Comparison of ENCODE assay signal across 10 mouse cellular contexts in genomic region chr10:5841369-5841768, GRCm38 (mm10). TPM values are rescaled to one million over a fixed set of nuclear protein-coding genes. Genes with fewer than 3 reads are reported as not detected.
DNase-seq lines count a peak whose midpoint lies in the region; ATAC-seq and TF ChIP-seq lines count a peak whose summit lies in the region.
"Had no signal": no experiment of that assay in that cellular context is flagged by ENCODE, and none has a peak within 500 bp of the region (broad histone marks: within the 10 kb centered on the region; RNA-seq: fewer than 3 reads in every experiment).

No protein-coding gene starts in this region.

- no peaks in the 10 kb centered on the region for H3K27me3 ChIP-seq in heart, postnatal 0 days (ENCODE audit: control insufficient read depth, insufficient read depth, low read length)
- no peaks in the 10 kb centered on the region for H3K27me3 ChIP-seq in lung, embryonic 14.5 days (ENCODE audit: insufficient read depth, low read length)
- no peaks in the 10 kb centered on the region for H3K27me3 ChIP-seq in splenic B cell, adult 2 months (ENCODE audit: control insufficient read depth, insufficient read depth, low read length, poor library complexity, severe bottlenecking)
- H3K27me3 ChIP-seq: embryonic facial prominence, embryonic 12.5 days; liver, embryonic 13.5 days had no signal

- peak; percentile 53 for TF ChIP-seq CTCF in gastrocnemius, adult 2 months (IDR thresholded peaks at IDR 0.05)
- peak; percentile 59 for TF ChIP-seq CTCF in heart, postnatal 0 days (IDR thresholded peaks at IDR 0.05; ENCODE audit: low read depth)
- TF ChIP-seq CTCF in lung, embryonic 14.5 days (IDR thresholded peaks at IDR 0.05; ENCODE audit: low read depth) = peak; percentile 66

- no peaks in the 10 kb centered on the region for H3K9me3 ChIP-seq in heart, postnatal 0 days (replicated peaks; ENCODE audit: control insufficient read depth, low read length)
- no peaks in the 10 kb centered on the region for H3K9me3 ChIP-seq in lung, embryonic 14.5 days (ENCODE audit: low read depth, low read length)
- H3K9me3 ChIP-seq: embryonic facial prominence, embryonic 12.5 days; liver, embryonic 13.5 days had no signal

- WGBS in heart, postnatal 0 days = 69% methylated on average over 4 of the region's 4 CpGs
- 74% methylated on average over 4 of the region's 4 CpGs for WGBS in lung, embryonic 14.5 days

- no peaks in the 10 kb centered on the region for H3K4me1 ChIP-seq in heart, postnatal 0 days (ENCODE audit: control insufficient read depth, insufficient read depth)
- no peaks in the 10 kb centered on the region for H3K4me1 ChIP-seq in lung, embryonic 14.5 days (ENCODE audit: insufficient read depth)
- H3K4me1 ChIP-seq: embryonic facial prominence, embryonic 12.5 days; liver, embryonic 13.5 days had no signal

- no peaks in the 10 kb centered on the region for H3K36me3 ChIP-seq in heart, postnatal 0 days (replicated peaks; ENCODE audit: control insufficient read depth, insufficient read depth, low read length)
- no peaks in the 10 kb centered on the region for H3K36me3 ChIP-seq in lung, embryonic 14.5 days (ENCODE audit: insufficient read depth)
- H3K36me3 ChIP-seq in splenic B cell, adult 2 months (ENCODE audit: control insufficient read depth, insufficient read depth, low read length, poor library complexity, severe bottlenecking) = no peaks in the 10 kb centered on the region
- H3K36me3 ChIP-seq: embryonic facial prominence, embryonic 12.5 days; liver, embryonic 13.5 days had no signal

- intact Hi-C loops in gastrocnemius, adult 2 months (cut with DNase I) = loop anchor here (5.0 kb wide), 1 partner anchor 39 kb away; no protein-coding TSS in a partner anchor
- intact Hi-C loops in gastrocnemius, postnatal 36 days (cut with DNase I) = loop anchor here (5.0 to 10.0 kb wide), 2 partner anchors 39 to 237 kb away; no protein-coding TSS in a partner anchor

- H3K4me3 ChIP-seq in gastrocnemius, adult 2 months = no peak overlapping the region
- no peak overlapping the region for H3K4me3 ChIP-seq in heart, postnatal 0 days (ENCODE audit: low read depth, low read length)
- H3K4me3 ChIP-seq in lung, embryonic 14.5 days (ENCODE audit: low read depth, low read length) = no peak overlapping the region
- H3K4me3 ChIP-seq: embryonic facial prominence, embryonic 12.5 days; liver, embryonic 13.5 days had no signal

- H3K4me2 ChIP-seq in heart, postnatal 0 days (ENCODE audit: low read depth, low read length) = no peak overlapping the region
- no peak overlapping the region for H3K4me2 ChIP-seq in lung, embryonic 14.5 days
- H3K4me2 ChIP-seq: embryonic facial prominence, embryonic 12.5 days; liver, embryonic 13.5 days had no signal

- TF ChIP-seq EP300 in heart, postnatal 0 days (IDR thresholded peaks at IDR 0.05; ENCODE audit: low read depth) = no peak

- H3K9ac ChIP-seq in heart, postnatal 0 days (replicated peaks; ENCODE audit: low read depth, low read length) = no peak overlapping the region
- no peak overlapping the region for H3K9ac ChIP-seq in lung, embryonic 14.5 days
- H3K9ac ChIP-seq: embryonic facial prominence, embryonic 12.5 days; liver, embryonic 13.5 days had no signal

- no peak for ATAC-seq in heart, postnatal 0 days (ENCODE audit: insufficient read depth, low read depth)
- no peak for ATAC-seq in lung, embryonic 14.5 days (ENCODE audit: insufficient read depth)

- DNase-seq in gastrocnemius, adult 2 months = peak; percentile 34
- no peak for DNase-seq in gastrocnemius, postnatal 36 days
- peak; percentile 5 for DNase-seq in ovary, postnatal 36 days (ENCODE audit: low spot score)
- DNase-seq in ovary, postnatal 10 days (ENCODE audit: low spot score) = no peak
- peak; percentile 60 for DNase-seq in adrenal gland, postnatal 14 days
- peak; percentile 24 for DNase-seq in heart, postnatal 0 days (ENCODE audit: low spot score)
- DNase-seq in lung, embryonic 14.5 days = peak; percentile 87
- peak; percentile 88 for DNase-seq in splenic B cell, adult 2 months (ENCODE audit: low read depth, low spot score)
- DNase-seq: liver, embryonic 13.5 days had no signal

- no peak overlapping the region for H3K27ac ChIP-seq in gastrocnemius, adult 2 months
- H3K27ac ChIP-seq in heart, postnatal 0 days (ENCODE audit: low read depth) = no peak overlapping the region
- no peak overlapping the region for H3K27ac ChIP-seq in lung, embryonic 14.5 days (ENCODE audit: low read depth)
- H3K27ac ChIP-seq: embryonic facial prominence, embryonic 12.5 days; liver, embryonic 13.5 days had no signal

RNA-seq across cellular contexts. Expression of gene Mtrf1l, which starts 17.7 kb away (rescaled TPM):
- total RNA-seq in gastrocnemius, adult 2 months (2021) = 1 to 10 TPM; 6.1 to 9.9 TPM
- 1 to 10 TPM; 4.0 to 7.0 TPM for total RNA-seq in gastrocnemius, postnatal 36 days (2021)
- total RNA-seq in adrenal gland, postnatal 14 days (2021) = 11.9 and 13.5 TPM in 2 replicates
- 12.9 and 15.6 TPM in 2 replicates for total RNA-seq in heart, postnatal 0 days (2014; rRNA removed; ENCODE audit: low replicate concordance)
- polyA plus RNA-seq in heart, postnatal 0 days (2015; fragmentation: Nextera tagmentation; extraction: Ambion mirVana) = 9.5 and 11.4 TPM in 2 replicates
- 17.8 and 19.0 TPM in 2 replicates for polyA plus RNA-seq in lung, embryonic 14.5 days (2014; fragmentation: Nextera tagmentation; extraction: Ambion mirVana)

RNA-seq across cellular contexts. Expression of gene Fbxo5, which starts 36.0 kb away (rescaled TPM):
- total RNA-seq in gastrocnemius, adult 2 months (2021) = under 1 TPM; 0.36 to 0.45 TPM
- total RNA-seq in gastrocnemius, postnatal 36 days (2021) = under 1 TPM; 0.64 to 0.67 TPM
- 6.3 and 8.6 TPM in 2 replicates for total RNA-seq in adrenal gland, postnatal 14 days (2021)
- total RNA-seq in heart, postnatal 0 days (2014; rRNA removed; ENCODE audit: low replicate concordance) = 11.0 and 11.2 TPM in 2 replicates
- 11.4 and 12.7 TPM in 2 replicates for polyA plus RNA-seq in heart, postnatal 0 days (2015; fragmentation: Nextera tagmentation; extraction: Ambion mirVana)
- polyA plus RNA-seq in lung, embryonic 14.5 days (2014; fragmentation: Nextera tagmentation; extraction: Ambion mirVana) = 90.7 and 91.0 TPM in 2 replicates

Comparison
In these comparisons a context has a peak if more than half of its experiments do, and no peak if none do; other contexts are left out.
1. DNase-seq: peak in gastrocnemius, adult 2 months (single experiment), ovary, postnatal 36 days (single experiment), adrenal gland, postnatal 14 days (single experiment), heart, postnatal 0 days (single experiment), lung, embryonic 14.5 days (single experiment) and splenic B cell, adult 2 months (single experiment); none in gastrocnemius, postnatal 36 days (0 of 2) and ovary, postnatal 10 days (single experiment).
2. Peak in every context shown above with its lines, with median percentiles within 50 percentile points of each other: CTCF ChIP-seq.